Mouse (Mus musculus): ENCODE data around the gene Nsmce4a. TPM values are rescaled to one million over a fixed set of nuclear protein-coding genes. Genes with fewer than 3 reads are reported as not detected.

Nsmce4a gene
- polyA plus RNA-seq, 1 experiment = 174 TPM

DNA sequence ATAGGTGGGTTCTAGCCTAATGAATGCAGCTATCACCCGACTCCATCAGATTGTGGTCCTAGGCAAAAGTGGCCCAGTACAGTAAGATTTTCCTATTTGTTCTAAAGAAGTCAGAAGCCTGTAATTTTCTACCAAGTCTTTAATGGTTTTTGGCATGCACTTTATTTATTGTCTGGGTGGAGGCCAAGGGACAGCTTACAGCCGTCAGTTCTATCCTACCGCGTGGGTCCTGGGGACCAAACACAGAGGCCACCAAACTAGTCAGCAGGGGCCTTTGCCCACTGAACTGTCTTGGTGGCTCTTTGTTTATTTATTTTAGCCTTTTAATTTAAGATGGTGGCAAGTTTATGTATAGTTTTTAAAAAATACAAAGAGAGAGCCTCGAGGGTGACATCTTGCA is 5.7 kb upstream of the Nsmce4a start:
- TF ChIP-seq GATA1 (IDR thresholded peaks at IDR 0.05; ENCODE audit: low read length) = no peak

DNA sequence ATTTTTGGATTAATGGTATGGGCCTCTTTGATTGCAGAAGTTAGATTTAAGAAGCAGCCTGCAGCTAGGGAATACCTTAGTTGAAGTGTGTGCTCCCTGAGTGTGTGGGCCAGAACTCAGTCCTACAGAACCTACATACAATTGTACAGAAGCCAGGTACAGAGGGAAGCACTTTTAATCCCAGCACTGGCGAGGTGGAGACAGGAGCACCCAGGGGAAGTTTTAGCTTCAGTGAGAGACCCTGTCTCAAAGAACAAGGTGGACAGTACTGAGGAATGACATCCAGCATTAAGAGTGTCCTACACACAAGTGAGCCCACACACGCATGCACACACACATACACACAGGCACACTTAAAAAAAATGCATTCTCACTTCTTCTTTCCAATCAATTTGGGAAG is 5.1 kb upstream of the Nsmce4a start:
- no peak for TF ChIP-seq GATA1 (IDR thresholded peaks at IDR 0.05; ENCODE audit: low read length)

DNA sequence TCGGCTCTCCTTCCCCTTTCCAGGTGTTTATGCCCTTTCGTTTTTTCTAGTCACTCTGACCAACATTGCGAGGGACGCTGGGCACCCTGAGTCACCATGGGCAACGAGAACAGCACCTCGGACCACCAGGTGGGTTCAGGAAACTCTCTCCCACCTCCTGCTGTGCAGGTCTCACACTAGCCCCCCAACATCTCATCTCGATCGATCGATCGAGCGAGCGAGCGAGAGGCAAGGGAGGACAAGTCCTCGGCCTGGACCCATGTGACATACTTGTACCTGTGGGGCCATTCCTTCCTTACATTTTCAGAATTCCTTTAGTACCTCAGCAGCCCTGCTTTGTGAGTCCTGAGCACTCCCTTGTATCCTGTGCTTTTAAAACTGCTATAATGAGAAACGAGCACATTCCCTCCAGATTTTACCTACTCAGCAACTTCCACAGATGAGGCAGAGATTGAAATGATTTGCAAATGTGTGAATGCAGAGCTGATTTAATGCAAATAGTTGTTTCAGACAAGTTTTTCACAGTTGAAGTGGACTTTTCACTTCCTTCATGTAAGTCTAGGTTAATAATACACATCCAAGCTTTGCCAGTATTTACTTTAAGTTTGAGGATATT is 4.6 kb upstream of the Nsmce4a start, which contains the start of gene Tacc2:
Gene Tacc2, plus strand, starts transcription at position 51 of the 616 bp plus-strand sequence.
- no peak for TF ChIP-seq GATA1 (IDR thresholded peaks at IDR 0.05; ENCODE audit: low read length)

DNA sequence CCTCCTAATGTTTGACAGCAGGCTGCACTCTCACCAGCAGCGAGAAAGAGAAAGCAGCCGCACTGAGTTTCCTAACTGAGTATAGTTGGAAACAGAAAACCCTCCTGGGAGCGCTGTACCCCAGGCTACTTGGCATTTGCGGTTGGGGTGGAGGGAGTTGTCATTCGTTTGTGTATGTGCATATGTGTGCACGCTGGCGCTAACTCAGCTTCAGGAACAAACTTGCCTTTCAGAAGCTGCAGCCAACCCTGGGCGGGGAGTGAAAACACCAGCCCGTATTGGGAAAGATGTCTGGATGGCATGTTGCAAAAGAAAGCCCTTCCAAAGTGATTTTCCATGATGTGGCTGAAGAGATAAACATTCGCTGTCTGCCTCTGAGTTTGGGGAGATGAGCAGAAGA is 4.1 kb upstream of the Nsmce4a start:
- TF ChIP-seq GATA1 (IDR thresholded peaks at IDR 0.05; ENCODE audit: low read length) = no peak

DNA sequence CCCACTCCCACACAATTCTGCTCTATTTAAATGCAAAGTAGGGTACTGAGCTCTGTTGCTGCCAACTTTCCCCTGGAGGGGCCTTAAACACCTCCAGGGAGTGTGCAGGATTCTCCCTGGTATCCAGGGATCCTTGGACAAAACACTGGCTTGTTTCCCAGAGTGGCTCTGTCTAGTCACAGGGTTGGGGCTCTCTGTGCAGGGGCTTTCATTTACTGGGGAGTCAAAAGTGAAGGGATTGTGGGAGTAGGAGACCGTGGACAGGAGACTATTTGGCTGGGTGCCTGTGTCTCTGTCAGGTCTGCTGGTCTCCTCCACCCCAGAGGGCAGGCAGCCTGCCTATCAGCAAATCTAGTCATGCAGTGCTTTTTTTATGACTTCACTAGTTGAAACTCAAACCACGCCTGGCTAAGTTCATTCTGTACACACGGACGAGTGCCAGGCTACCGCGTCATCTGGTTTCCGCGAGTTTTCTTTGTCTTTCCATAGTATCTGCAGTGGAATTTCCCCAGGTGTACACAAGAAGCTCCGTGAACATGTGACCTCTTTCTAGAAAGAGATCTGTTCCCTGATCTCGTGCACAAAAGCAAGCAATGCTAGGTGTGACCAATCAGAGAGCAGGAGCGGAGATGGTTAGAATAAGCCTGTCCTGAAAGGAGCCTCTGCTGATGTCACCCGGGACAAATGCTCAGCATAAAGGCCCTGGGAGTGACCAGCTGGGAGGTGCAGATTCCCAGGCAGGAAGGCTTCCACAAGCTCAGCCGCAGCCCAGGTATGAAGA is 1.5 kb upstream of the Nsmce4a start:
- TF ChIP-seq GATA1 (IDR thresholded peaks at IDR 0.05; ENCODE audit: low read length) = no peak

DNA sequence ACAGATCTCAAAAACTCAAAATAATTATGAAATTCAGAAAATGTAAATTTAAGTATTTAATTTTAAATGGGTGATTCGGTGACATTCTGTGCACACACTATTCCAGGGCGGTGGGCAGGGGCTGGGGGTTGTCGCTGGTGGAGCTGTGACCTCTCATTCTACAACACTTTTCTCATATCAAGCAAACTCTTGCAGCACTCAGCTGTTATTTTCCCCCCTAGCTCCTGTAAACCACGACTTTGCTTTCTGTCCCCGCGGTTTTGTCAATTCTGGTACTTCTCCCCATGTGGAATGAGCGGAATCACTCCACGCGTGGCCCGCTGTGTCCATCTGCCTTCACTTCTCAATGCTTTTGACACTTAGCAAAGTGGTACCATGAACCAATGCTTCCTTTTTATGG is 828 bp upstream of the Nsmce4a start:
- no peak for TF ChIP-seq GATA1 (IDR thresholded peaks at IDR 0.05; ENCODE audit: low read length)

DNA sequence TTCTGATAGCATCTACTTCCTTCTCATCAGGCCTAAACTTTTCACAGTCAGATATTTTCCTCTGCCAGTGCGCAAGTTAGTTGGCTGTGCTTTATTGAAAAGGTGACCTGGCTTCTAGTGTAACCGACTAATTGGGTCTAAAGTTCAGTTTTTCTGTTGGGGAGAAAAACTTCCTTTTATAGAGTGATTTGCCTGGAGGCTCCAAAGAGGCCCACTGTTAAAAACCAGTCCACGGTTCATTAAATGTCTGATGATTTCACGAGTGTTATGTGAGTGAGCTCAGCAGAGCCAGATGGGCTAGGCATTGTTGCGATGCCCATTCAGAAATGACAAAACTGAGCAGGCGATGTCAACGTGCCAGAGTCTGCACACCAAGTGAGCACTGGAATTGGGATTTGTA is 2.4 kb downstream of the Nsmce4a start:
- no peak for TF ChIP-seq GATA1 (IDR thresholded peaks at IDR 0.05; ENCODE audit: low read length)

DNA sequence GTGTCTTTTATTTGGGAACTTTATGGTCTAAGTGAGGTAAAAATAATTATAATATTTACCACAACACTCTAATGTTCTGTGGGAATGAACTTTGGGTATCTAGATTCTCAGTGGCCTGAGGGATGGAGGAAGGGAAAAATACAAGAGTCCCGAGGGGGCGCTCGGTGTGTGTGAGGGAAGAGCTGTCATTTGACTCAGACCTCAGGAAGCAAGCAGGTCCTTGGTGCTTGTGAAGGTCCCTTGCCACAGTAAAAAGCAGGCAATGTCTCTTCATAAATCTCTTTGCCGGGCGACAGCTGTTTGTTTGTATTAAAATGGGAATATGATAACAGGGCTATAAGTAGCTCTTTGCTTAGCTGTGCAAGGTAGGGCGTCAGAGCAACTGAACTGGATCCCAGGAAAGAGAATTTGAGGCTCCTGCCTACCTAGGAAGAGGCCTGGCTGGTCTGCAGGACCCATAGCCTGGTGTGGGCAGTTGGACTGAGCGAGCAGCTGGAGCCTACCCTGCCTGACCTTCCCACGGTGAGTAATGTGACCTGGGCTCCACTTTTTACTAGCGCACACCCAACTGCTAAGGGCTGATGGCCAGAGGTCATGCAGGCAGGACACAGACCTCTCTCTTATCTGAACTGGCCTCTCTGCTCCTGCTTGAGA is 4.0 kb downstream of the Nsmce4a start:
- no peak for TF ChIP-seq GATA1 (IDR thresholded peaks at IDR 0.05; ENCODE audit: low read length)

DNA sequence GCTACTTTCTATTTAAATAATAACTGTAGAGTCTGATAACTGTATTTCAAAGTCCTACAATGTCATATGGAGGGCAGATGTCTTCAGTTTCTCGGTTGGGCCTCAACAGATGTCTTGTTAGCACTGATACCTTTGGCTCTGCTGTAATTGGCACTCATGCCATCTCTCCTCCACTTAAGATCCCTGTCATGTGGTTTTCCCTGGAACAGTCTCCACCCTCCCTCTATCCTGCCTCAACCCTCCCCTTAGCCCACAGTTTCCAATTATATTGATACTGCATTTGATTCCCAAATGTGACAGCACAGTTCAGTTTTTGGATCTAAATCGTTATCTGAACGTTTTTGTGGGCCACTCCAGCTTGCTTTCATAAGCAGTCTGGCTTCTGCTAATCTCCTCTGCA is 8.3 kb downstream of the Nsmce4a start:
- TF ChIP-seq GATA1 (IDR thresholded peaks at IDR 0.05; ENCODE audit: low read length) = no peak

DNA sequence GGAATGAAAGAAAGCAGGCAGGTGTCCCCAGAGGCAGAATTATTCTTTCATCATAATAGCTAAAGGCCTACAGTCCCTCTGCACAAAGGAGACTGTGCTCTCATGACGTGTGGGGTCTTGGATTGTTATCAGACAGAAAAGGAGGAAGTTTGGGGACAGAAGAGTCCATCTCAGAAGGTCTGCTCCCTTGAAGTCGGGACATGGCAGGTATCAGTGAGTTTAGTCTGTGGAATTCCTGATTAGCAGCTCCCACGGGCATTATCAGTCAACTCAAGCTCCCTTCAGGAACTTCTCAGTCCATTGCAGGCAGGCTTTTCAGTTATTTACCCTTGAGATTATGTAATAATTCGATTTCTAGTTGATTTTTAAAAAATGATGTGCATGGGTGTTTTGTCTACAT is 9.0 kb downstream of the Nsmce4a start:
- TF ChIP-seq GATA1 (IDR thresholded peaks at IDR 0.05; ENCODE audit: low read length) = no peak

DNA sequence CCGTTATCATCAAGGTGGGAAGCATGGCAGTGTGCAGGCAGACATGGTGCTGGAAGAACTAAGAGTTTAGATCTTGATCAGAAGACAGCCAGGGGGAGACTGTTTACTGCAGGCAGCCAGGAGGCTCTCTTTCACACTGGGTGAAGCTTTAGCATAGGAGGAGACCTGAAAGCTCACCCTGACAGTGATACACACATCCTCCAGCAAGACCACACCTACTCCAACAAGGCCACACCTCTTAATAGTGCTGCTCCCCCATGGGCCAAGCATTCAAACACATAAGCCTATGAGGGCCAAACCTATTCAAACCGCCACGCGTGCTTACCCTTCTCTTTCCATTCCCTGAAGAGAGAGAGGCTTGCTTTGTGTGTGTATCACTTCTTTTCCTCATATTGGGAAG is 9.6 kb downstream of the Nsmce4a start:
- no peak for TF ChIP-seq GATA1 (IDR thresholded peaks at IDR 0.05; ENCODE audit: low read length)

DNA sequence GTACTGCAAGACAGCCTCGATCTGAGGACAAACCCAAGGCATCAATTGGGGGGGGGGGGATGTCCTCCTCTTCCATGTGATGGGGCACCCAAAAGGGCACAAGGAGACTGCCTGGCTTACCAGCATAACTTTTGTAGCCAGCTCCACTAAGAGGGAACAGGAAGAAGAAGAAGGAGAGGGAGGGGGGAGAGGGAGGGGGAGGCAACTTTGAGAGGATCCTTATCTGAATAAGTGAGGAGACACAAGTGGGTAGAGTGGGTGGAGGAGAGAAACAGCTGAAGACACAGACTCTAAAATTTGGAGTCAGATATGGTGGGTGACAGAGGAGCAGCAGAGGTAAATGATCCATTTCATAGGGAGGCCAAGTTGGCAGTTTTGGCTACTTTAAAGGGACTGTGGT is 12.0 kb downstream of the Nsmce4a start:
- TF ChIP-seq GATA1 (IDR thresholded peaks at IDR 0.05; ENCODE audit: low read length) = no peak

DNA sequence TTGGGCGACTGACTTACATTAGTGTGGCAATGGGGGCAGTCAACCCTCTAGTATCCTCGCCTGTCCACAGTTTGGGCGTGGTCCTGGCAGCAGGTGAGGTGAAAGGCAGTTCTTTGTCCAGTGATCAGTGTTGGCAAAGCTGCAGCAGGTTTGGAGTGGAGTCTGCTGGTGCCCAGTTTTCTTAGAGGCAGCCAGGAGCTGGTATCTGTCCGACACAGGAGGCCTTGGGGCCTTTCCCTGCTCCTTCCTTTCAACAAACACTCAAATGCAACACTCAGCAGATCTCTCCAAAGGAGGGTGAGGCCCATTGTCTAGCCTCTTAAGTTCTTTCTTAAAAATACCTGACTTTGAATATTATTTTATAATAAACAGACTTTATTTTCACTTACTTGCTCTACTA is 14.3 kb downstream of the Nsmce4a start:
- no peak for TF ChIP-seq GATA1 (IDR thresholded peaks at IDR 0.05; ENCODE audit: low read length)

DNA sequence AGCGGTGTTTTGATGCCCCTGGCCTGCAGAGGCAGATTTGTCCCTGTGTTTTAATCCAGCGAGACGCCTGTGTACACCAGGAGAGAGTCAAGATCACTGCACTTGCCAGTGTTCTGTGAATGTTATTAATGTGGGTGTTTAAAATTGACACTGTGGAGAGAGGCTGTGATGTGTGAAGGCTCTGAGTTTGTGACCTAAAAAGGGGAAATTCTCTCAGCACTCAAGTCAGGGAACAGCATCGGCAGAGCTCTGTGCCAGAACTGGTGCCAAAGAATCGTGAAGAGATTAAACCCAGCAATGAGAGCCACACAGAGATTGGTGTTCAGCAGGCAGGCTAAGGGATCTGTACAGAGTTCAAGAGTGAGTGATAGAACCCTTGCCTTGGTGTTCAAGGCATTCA is 17.3 kb downstream of the Nsmce4a start:
- no peak for TF ChIP-seq GATA1 (IDR thresholded peaks at IDR 0.05; ENCODE audit: low read length)

DNA sequence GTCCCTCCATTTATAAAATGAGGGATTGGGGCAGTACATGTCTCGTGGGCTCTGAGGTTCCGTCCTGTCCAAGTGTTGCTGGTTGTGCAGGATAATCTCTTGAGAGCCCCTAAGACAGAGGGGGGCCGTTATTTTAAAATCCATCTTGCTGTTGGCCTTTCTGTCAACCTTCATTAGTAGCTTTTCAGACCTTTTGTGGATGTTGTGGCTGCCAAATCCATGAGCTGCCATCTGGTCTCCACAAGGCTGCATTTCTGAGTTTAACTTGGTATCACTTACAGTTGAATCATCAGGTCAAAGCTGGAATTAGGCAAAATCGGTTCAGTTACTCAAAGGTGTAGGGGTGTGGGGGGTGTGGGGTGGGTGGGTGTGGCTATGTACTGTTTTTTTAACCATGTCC is 19.6 kb downstream of the Nsmce4a start:
- TF ChIP-seq GATA1 (IDR thresholded peaks at IDR 0.05; ENCODE audit: low read length) = no peak

DNA sequence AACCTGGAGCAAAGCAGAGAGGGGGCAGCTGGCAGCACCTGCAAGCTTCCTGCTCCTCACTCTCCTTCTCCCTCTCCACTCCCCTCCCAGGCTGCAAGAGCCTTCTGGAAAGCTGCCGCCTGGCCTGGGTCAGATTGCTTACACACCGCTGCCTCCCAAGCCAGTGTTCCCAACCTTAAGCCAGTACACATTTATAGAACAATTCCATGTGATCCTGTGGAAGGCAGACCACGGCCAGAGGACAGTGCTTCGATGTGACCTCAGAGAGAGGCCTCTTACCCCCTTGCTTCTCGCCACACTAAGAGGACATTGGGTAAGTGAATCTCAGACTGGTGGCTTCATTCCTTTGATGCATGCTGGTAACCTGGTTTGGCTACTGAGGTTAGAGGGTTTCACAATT is 20.1 kb downstream of the Nsmce4a start:
- TF ChIP-seq GATA1 (IDR thresholded peaks at IDR 0.05; ENCODE audit: low read length) = no peak
